Mouse (Mus musculus) megakaryocyte, embryonic 14.5 days (primary cell): ENCODE results near the gene Eya2.

Experiments used
- FLI1 ChIP-seq: IDR thresholded peaks from 2 replicates; pipeline ENCODE4 v1.6.1; 2012; ENCODE audit warnings: low read length, inconsistent platforms, mixed read lengths
- GATA1 ChIP-seq: IDR thresholded peaks from 3 replicates; pipeline ENCODE4 v1.6.1; 2012; ENCODE audit warnings: mixed read lengths, low read length, inconsistent platforms, borderline replicate concordance

DNA sequence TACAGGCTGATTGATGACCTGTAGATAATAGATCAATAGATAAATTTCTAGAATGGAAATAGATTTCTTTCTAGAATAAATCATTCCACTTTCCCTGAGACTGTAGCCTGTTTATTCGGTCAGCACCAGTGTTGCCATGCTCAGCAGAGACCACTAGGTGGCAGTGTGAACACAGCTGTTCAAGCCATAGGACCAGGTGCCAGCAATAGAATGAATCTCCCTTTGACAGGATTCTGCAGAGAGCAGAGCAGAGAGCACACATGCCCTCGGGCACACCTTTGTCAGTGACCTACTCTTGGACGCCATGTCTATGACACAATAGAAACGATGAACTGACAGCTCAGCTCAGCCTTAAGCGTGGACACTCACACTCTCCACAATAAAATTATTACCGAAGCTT lies 184.1 kb downstream of the Eya2 start:
- TF ChIP-seq GATA1 = no peak
- no peak for TF ChIP-seq FLI1
